In genomic region chr7:91570969-91571368, GRCm38 (mm10) we compare ENCODE assay signal across 28 mouse cellular contexts.
A peak's percentile ranks its signal among the peaks of the same experiment; 100 is the strongest.
DNase-seq lines count a peak whose midpoint lies in the region; ATAC-seq and TF ChIP-seq lines count a peak whose summit lies in the region.
"Had no signal": no experiment of that assay in that cellular context is flagged by ENCODE, and none has a peak within 500 bp of the region (broad histone marks: within the 10 kb centered on the region; RNA-seq: fewer than 3 reads in every experiment).

No protein-coding gene starts in this region.

- no peaks in the 10 kb centered on the region for H3K4me1 ChIP-seq in forebrain, embryonic 14.5 days (ENCODE audit: control insufficient read depth, insufficient read depth, low read length)
- no peaks in the 10 kb centered on the region for H3K4me1 ChIP-seq in forebrain, embryonic 10.5 days
- H3K4me1 ChIP-seq: embryonic facial prominence, embryonic 13.5 days; limb, embryonic 13.5 days; liver, embryonic 12.5 days; neural tube, embryonic 15.5 days had no signal

- DNase-seq in adrenal gland, adult 2 months, result peak; percentile 29
- DNase-seq in adrenal gland, postnatal 4 days (ENCODE audit: low spot score in 2 of 2), result no peak
- DNase-seq in forebrain, embryonic 14.5 days (ENCODE audit: low spot score), result no peak
- DNase-seq in forebrain, embryonic 10.5 days (ENCODE audit: extremely low spot score, low spot score), result no peak
- DNase-seq in left cerebral cortex, adult 2 months (ENCODE audit: extremely low spot score in 1 of 2, low spot score in 2 of 2), result no peak
- DNase-seq in left cerebral cortex, adult 9 months (ENCODE audit: low spot score in 2 of 2), result no peak
- peak; percentile 49 for DNase-seq in brain, embryonic 14.5 days (ENCODE audit: low read depth)
- no peak for DNase-seq in lung, postnatal 25 days (ENCODE audit: low spot score)
- DNase-seq: adrenal gland, adult 8-10 months; cerebellum, adult 11-12 months; cerebellum, postnatal 25 days; embryo, embryonic 11 days; gastrocnemius, postnatal 14 days; heart, adult 11 months; heart, postnatal 10 days; kidney, postnatal 25 days; lung, adult 2 months; lung, postnatal 14 days; right cerebral cortex, adult 18-20 months; right cerebral cortex, postnatal 4 days; thymus, postnatal 25 days had no signal

- no peaks in the 10 kb centered on the region for H3K36me3 ChIP-seq in forebrain, embryonic 14.5 days (ENCODE audit: control insufficient read depth, insufficient read depth, low read length)
- no peaks in the 10 kb centered on the region for H3K36me3 ChIP-seq in forebrain, embryonic 10.5 days (replicated peaks)
- H3K36me3 ChIP-seq: embryonic facial prominence, embryonic 13.5 days; limb, embryonic 13.5 days; liver, embryonic 12.5 days; neural tube, embryonic 15.5 days had no signal

- no peaks in the 10 kb centered on the region for H3K9me3 ChIP-seq in forebrain, embryonic 14.5 days (replicated peaks; ENCODE audit: control insufficient read depth, low read length)
- H3K9me3 ChIP-seq in forebrain, embryonic 10.5 days, result no peaks in the 10 kb centered on the region
- H3K9me3 ChIP-seq: embryonic facial prominence, embryonic 13.5 days; limb, embryonic 13.5 days; liver, embryonic 12.5 days; neural tube, embryonic 15.5 days had no signal

- intact Hi-C loops in left cerebral cortex, adult 2 months (cut with DNase I), result no loop called here

- no peak overlapping the region for H3K9ac ChIP-seq in forebrain, embryonic 14.5 days (ENCODE audit: low read length)
- H3K9ac ChIP-seq: embryonic facial prominence, embryonic 13.5 days; limb, embryonic 13.5 days; liver, embryonic 12.5 days; neural tube, embryonic 15.5 days had no signal

- no peaks in the 10 kb centered on the region for H3K27me3 ChIP-seq in forebrain, embryonic 14.5 days (replicated peaks; ENCODE audit: control insufficient read depth, insufficient read depth, low read length)
- no peaks in the 10 kb centered on the region for H3K27me3 ChIP-seq in forebrain, embryonic 10.5 days (ENCODE audit: poor library complexity, severe bottlenecking)
- H3K27me3 ChIP-seq: embryonic facial prominence, embryonic 13.5 days; limb, embryonic 13.5 days; liver, embryonic 12.5 days; neural tube, embryonic 15.5 days had no signal

- WGBS in forebrain, embryonic 14.5 days, result 92% methylated on average over 2 of the region's 2 CpGs
- WGBS in forebrain, embryonic 10.5 days, result 94% methylated on average over 2 of the region's 2 CpGs

- ATAC-seq in forebrain, embryonic 14.5 days, result peak; percentile 37; the same call in 1 of the 2 replicates
- ATAC-seq: intestine, postnatal 0 days; liver, embryonic 12.5 days had no signal

- no peak overlapping the region for H3K27ac ChIP-seq in forebrain, embryonic 14.5 days (ENCODE audit: low read depth, low read length)
- H3K27ac ChIP-seq in forebrain, embryonic 10.5 days, result no peak overlapping the region
- H3K27ac ChIP-seq in left cerebral cortex, adult 2 months, result peak overlapping the region; percentile 50; the same call in 1 of the 2 replicates
- H3K27ac ChIP-seq: embryonic facial prominence, embryonic 13.5 days; limb, embryonic 13.5 days; liver, embryonic 12.5 days; neural tube, embryonic 15.5 days had no signal

- H3K4me3 ChIP-seq in forebrain, embryonic 14.5 days (ENCODE audit: low read depth, low read length), result no peak overlapping the region
- H3K4me3 ChIP-seq in forebrain, embryonic 10.5 days, result no peak overlapping the region
- no peak overlapping the region for H3K4me3 ChIP-seq in left cerebral cortex, adult 2 months
- H3K4me3 ChIP-seq: embryonic facial prominence, embryonic 13.5 days; erythroblast, embryonic 14.5 days; limb, embryonic 13.5 days; liver, embryonic 12.5 days; neural tube, embryonic 15.5 days had no signal

- no peak for TF ChIP-seq POLR2A in brain, embryonic 14.5 days (IDR thresholded peaks at IDR 0.05; ENCODE audit: borderline replicate concordance, extremely low read depth, insufficient read depth, insufficient read length, poor library complexity, severe bottlenecking)

- H3K4me2 ChIP-seq in forebrain, embryonic 14.5 days (ENCODE audit: low read length), result no peak overlapping the region
- H3K4me2 ChIP-seq: embryonic facial prominence, embryonic 13.5 days; heart, embryonic 11.5 days; limb, embryonic 13.5 days; liver, embryonic 12.5 days; neural tube, embryonic 15.5 days had no signal

- TF ChIP-seq CTCF in left cerebral cortex, adult 2 months (IDR thresholded peaks at IDR 0.05), result no peak
- no peak for TF ChIP-seq CTCF in brain, embryonic 14.5 days (IDR thresholded peaks at IDR 0.05; ENCODE audit: borderline replicate concordance, extremely low read depth, insufficient read depth, insufficient read length)

Comparison
In these comparisons a context has a peak if more than half of its experiments do, and no peak if none do; other contexts are left out.
1. DNase-seq: peak in adrenal gland, adult 2 months (single experiment) and brain, embryonic 14.5 days (single experiment); none in adrenal gland, postnatal 4 days (0 of 2), forebrain, embryonic 14.5 days (single experiment), forebrain, embryonic 10.5 days (single experiment), left cerebral cortex, adult 2 months (0 of 2), left cerebral cortex, adult 9 months (0 of 2) and lung, postnatal 25 days (single experiment).